Mouse (Mus musculus): ENCODE results near the gene Trpm4. TPM values are rescaled to one million over a fixed set of nuclear protein-coding genes. Genes with fewer than 3 reads are reported as not detected.
"Not testable (repeated sequence)": the region's sequence is repeated elsewhere in the genome, so short reads cannot be mapped to it uniquely, and the experiment has no call there.

Trpm4 gene
- polyA plus RNA-seq, 1 experiment, result 7.6 TPM

GRCm38 (mm10) chr7:45367020-45367880, 33.7 kb upstream of the Trpm4 start:
- no peaks in the 10 kb centered on the region for H3K9me3 ChIP-seq
- no peak for TF ChIP-seq FLI1 (IDR thresholded peaks at IDR 0.05; ENCODE audit: low read length)
- no peak for TF ChIP-seq GATA1 (IDR thresholded peaks at IDR 0.05; ENCODE audit: borderline replicate concordance, low read length)
- H3K4me1 ChIP-seq, result peaks cover 60% of the 10 kb centered on the region
- peaks cover 9% of the 10 kb centered on the region for H3K36me3 ChIP-seq (replicated peaks; ENCODE audit: low read length)
- peak overlapping the region; percentile 94 for H3K4me3 ChIP-seq (replicated peaks)
- peaks cover 73% of the 10 kb centered on the region for H3K27me3 ChIP-seq (replicated peaks)

GRCm38 (mm10) chr7:45366652-45367019, 33.1 kb upstream of the Trpm4 start, which contains the start of gene Ppfia3:
Gene Ppfia3, minus strand, starts transcription at chr7:45367019.
- peaks cover 4% of the 10 kb centered on the region for H3K36me3 ChIP-seq (replicated peaks; ENCODE audit: low read length)
- H3K27me3 ChIP-seq (replicated peaks), result peaks cover 79% of the 10 kb centered on the region
- H3K4me3 ChIP-seq (replicated peaks), result peak within 1 kb of the TSS; percentile 94
- H3K9me3 ChIP-seq, result no peaks in the 10 kb centered on the region
- peaks cover 66% of the 10 kb centered on the region for H3K4me1 ChIP-seq
- TF ChIP-seq FLI1 (IDR thresholded peaks at IDR 0.05; ENCODE audit: low read length), result no peak
- no peak for TF ChIP-seq GATA1 (IDR thresholded peaks at IDR 0.05; ENCODE audit: borderline replicate concordance, low read length)

GRCm38 (mm10) chr7:45365742-45366651, 32.4 kb upstream of the Trpm4 start:
- Histone ChIP-seq H3K27me3 (replicated peaks) (peaks cover 86% of the 10 kb centered on the region), H3K4me1 (peaks cover 69% of the 10 kb centered on the region), H3K36me3 (replicated peaks; ENCODE audit: low read length) (no peaks in the 10 kb centered on the region), H3K9me3 (no peaks in the 10 kb centered on the region), H3K4me3 (replicated peaks) (peak overlapping the region; percentile 94)
- no peak for TF ChIP-seq GATA1 (IDR thresholded peaks at IDR 0.05; ENCODE audit: borderline replicate concordance, low read length)
- no peak for TF ChIP-seq FLI1 (IDR thresholded peaks at IDR 0.05; ENCODE audit: low read length)

GRCm38 (mm10) chr7:45363983-45364382, 30.4 kb upstream of the Trpm4 start:
- no peak for TF ChIP-seq FLI1 (IDR thresholded peaks at IDR 0.05; ENCODE audit: low read length)
- no peak for TF ChIP-seq GATA1 (IDR thresholded peaks at IDR 0.05; ENCODE audit: borderline replicate concordance, low read length)
- Histone ChIP-seq H3K27me3 (replicated peaks) (peaks cover 86% of the 10 kb centered on the region), H3K4me1 (peaks cover 60% of the 10 kb centered on the region), H3K36me3 (replicated peaks; ENCODE audit: low read length) (no peaks in the 10 kb centered on the region), H3K9me3 (no peaks in the 10 kb centered on the region), H3K4me3 (replicated peaks) (no peak overlapping the region)

GRCm38 (mm10) chr7:45362801-45363200, 29.2 kb upstream of the Trpm4 start:
- H3K4me1 ChIP-seq, result peaks cover 49% of the 10 kb centered on the region
- TF ChIP-seq GATA1 (IDR thresholded peaks at IDR 0.05; ENCODE audit: borderline replicate concordance, low read length) (no peak), FLI1 (IDR thresholded peaks at IDR 0.05; ENCODE audit: low read length) (no peak)
- no peaks in the 10 kb centered on the region for H3K9me3 ChIP-seq
- no peaks in the 10 kb centered on the region for H3K36me3 ChIP-seq (replicated peaks; ENCODE audit: low read length)
- no peak overlapping the region for H3K4me3 ChIP-seq (replicated peaks)
- peaks cover 84% of the 10 kb centered on the region for H3K27me3 ChIP-seq (replicated peaks)

GRCm38 (mm10) chr7:45361243-45361804, 27.7 kb upstream of the Trpm4 start:
- Histone ChIP-seq H3K4me3 (replicated peaks) (peak overlapping the region; percentile 90), H3K36me3 (replicated peaks; ENCODE audit: low read length) (no peaks in the 10 kb centered on the region), H3K27me3 (replicated peaks) (peaks cover 89% of the 10 kb centered on the region), H3K4me1 (peaks cover 38% of the 10 kb centered on the region), H3K9me3 (no peaks in the 10 kb centered on the region)
- TF ChIP-seq FLI1 (IDR thresholded peaks at IDR 0.05; ENCODE audit: low read length) (no peak), GATA1 (IDR thresholded peaks at IDR 0.05; ENCODE audit: borderline replicate concordance, low read length) (no peak)

GRCm38 (mm10) chr7:45360404-45361125, 27.0 kb upstream of the Trpm4 start:
- no peaks in the 10 kb centered on the region for H3K9me3 ChIP-seq
- peak overlapping the region; percentile 90 for H3K4me3 ChIP-seq (replicated peaks)
- peaks cover 40% of the 10 kb centered on the region for H3K4me1 ChIP-seq
- H3K36me3 ChIP-seq (replicated peaks; ENCODE audit: low read length), result no peaks in the 10 kb centered on the region
- H3K27me3 ChIP-seq (replicated peaks), result peaks cover 88% of the 10 kb centered on the region
- TF ChIP-seq GATA1 (IDR thresholded peaks at IDR 0.05; ENCODE audit: borderline replicate concordance, low read length) (no peak), FLI1 (IDR thresholded peaks at IDR 0.05; ENCODE audit: low read length) (no peak)

- H3K36me3 ChIP-seq (replicated peaks; ENCODE audit: low read length); H3K4me3 ChIP-seq (replicated peaks); H3K9me3 ChIP-seq: not testable (repeated sequence)
- Histone ChIP-seq H3K27me3 (replicated peaks) (peaks cover 86% of the 10 kb centered on the region), H3K4me1 (peaks cover 44% of the 10 kb centered on the region)
Observed at GRCm38 (mm10) chr7:45359081-45359480, 25.5 kb upstream of the Trpm4 start.

GRCm38 (mm10) chr7:45356087-45356486, 22.5 kb upstream of the Trpm4 start:
- Histone ChIP-seq H3K4me1 (peaks cover 30% of the 10 kb centered on the region), H3K27me3 (replicated peaks) (peaks cover 78% of the 10 kb centered on the region), H3K36me3 (replicated peaks; ENCODE audit: low read length) (no peaks in the 10 kb centered on the region), H3K4me3 (replicated peaks) (no peak overlapping the region), H3K9me3 (no peaks in the 10 kb centered on the region)
- TF ChIP-seq GATA1 (IDR thresholded peaks at IDR 0.05; ENCODE audit: borderline replicate concordance, low read length) (no peak), FLI1 (IDR thresholded peaks at IDR 0.05; ENCODE audit: low read length) (no peak)

All from megakaryocyte, embryonic 14.5 days (primary cell).